Mouse (Mus musculus) Patski (cell line): Measurements from ENCODE around the gene Bmpr1b. TPM values are rescaled to one million over a fixed set of nuclear protein-coding genes. Genes with fewer than 3 reads are reported as not detected.
"Not testable (repeated sequence)": the region's sequence is repeated elsewhere in the genome, so short reads cannot be mapped to it uniquely, and the experiment has no call there.

ENCODE experiments used
- ATAC-seq: fragments of 100-300 bp; one replicate; pipeline ENCODE4 v1.8.0; 2021
- CTCF ChIA-PET: fragments of 350-600 bp; sonication (Branson Sonifier 250); formaldehyde crosslinking; loops from one replicate; lab custom pipeline; 2022; ENCODE audit warnings: inconsistent platforms; lab: Charles Lee
- POLR2A ChIA-PET: fragments of 350-600 bp; sonication (Branson Sonifier 250); formaldehyde crosslinking; loops from one replicate; lab custom pipeline; 2022; ENCODE audit warnings: antibody characterized with exemption, inconsistent platforms; lab: Charles Lee
- DNase-seq: peaks from one replicate; pipeline ENCODE4 v3.0.0-alpha.2; 2011; ENCODE audit warnings: low read depth, low spot score
- H3K27me3 ChIP-seq: fragments of 371-371 bp; one replicate; pipeline ENCODE4 v1.5.1; 2021
- CTCF ChIP-seq: fragments of 100-300 bp; IDR thresholded peaks from one replicate; pipeline ENCODE4 v1.5.1; 2021
- in situ Hi-C: fragments of 300-500 bp; cut with MboI; formaldehyde crosslinking; loops from 3 replicates; pipeline ENCODE4 v1.11.1; 2018; ENCODE audit warnings: low pct_unique_long_range_greater_than_20kb, mixed read lengths
- polyA plus RNA-seq: library from polyadenylated mRNA; unstranded; gene quantifications from one replicate; pipeline ENCODE4 v1.2.3, GENCODE M21; 2021

Gene Bmpr1b
- not detected for polyA plus RNA-seq

- ATAC-seq, result no peak
- in situ Hi-C loops, result no loop called here
- ChIA-PET POLR2A (no interaction called here), CTCF (interaction anchor here (0.6 kb wide), 1 partner anchor 10 kb away, joined by 3 read pairs; no protein-coding TSS in a partner anchor)
- no peak for DNase-seq
- no peak for TF ChIP-seq CTCF
- peaks cover 17% of the 10 kb centered on the region for H3K27me3 ChIP-seq
These were observed at the start of gene Bmpr1b for GRCm38 (mm10) chr3:142168863-142169521. Gene Bmpr1b (minus strand): TSS chr3:142169425.

DNA sequence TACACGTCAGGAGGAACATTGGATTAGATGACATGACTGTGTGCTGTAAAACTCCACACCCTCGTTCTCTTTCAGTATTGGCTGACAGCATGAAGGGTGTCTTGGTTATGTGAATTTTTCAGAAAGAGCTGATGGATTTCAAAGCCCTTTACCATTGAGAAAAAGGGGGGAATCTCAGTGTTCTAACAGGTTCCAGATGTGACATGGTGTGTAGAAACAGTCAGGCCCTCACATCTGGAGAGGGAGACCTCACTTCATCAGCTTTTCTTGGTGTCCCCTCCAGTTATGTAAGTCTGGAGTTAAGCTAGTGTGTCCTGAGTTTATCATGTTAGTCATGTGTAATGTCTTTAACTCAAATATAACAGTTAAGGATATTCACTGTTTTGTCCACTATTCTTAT lies 43.6 kb upstream of the Bmpr1b start:
- H3K27me3 ChIP-seq, result peaks cover 9% of the 10 kb centered on the region
- no peak for DNase-seq
- no peak for TF ChIP-seq CTCF
- POLR2A ChIA-PET, result no interaction called here
- in situ Hi-C loops, result no loop called here
- ATAC-seq, result no peak
- CTCF ChIA-PET, result interaction anchor here (1.1 kb wide), 1 partner anchor 13 kb away, joined by 3 read pairs; no protein-coding TSS in a partner anchor

DNA sequence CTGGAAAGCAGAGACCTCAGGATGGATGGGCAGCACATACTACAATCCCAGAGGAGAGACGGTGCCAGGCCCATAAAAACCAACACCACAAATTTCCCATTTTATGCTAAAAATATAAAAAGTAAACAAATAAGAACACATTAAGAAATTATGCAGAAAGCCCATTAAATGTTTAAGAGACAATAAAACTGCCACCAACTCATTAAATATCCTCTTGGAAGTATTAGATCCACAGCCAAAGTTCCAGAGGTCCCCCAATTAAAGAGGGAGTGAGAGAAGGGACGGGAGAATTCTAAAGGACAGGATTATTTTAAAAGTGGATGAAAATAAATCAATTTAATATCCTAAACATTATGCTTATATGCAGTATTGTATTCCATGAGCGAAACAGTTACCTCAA lies 43.0 kb upstream of the Bmpr1b start:
- ChIA-PET CTCF (interaction anchor here (1.1 kb wide), 1 partner anchor 12 kb away, joined by 3 read pairs; no protein-coding TSS in a partner anchor), POLR2A (no interaction called here)
- ATAC-seq (no peak), DNase-seq (no peak)
- in situ Hi-C loops, result no loop called here
- peaks cover 9% of the 10 kb centered on the region for H3K27me3 ChIP-seq
- TF ChIP-seq CTCF, result no peak

GRCm38 (mm10) chr3:142209981-142210380 lies 40.8 kb upstream of the Bmpr1b start:
- ChIA-PET POLR2A (interaction anchor here (0.5 kb wide), 1 partner anchor 263 kb away, joined by 3 read pairs; no protein-coding TSS in a partner anchor), CTCF (interaction anchor here (1.7 kb wide), 1 partner anchor 10 kb away, joined by 7 read pairs; no protein-coding TSS in a partner anchor)
- DNase-seq (no peak), ATAC-seq (no peak)
- in situ Hi-C loops, result loop anchor here (10.0 kb wide), 1 partner anchor 335 kb away; no protein-coding TSS in a partner anchor
- TF ChIP-seq CTCF, result no peak
- peaks cover 19% of the 10 kb centered on the region for H3K27me3 ChIP-seq

GRCm38 (mm10) chr3:142209057-142209456 lies 39.8 kb upstream of the Bmpr1b start:
- ChIA-PET CTCF (interaction anchor here (1.7 kb wide), 1 partner anchor 9 kb away, joined by 7 read pairs; no protein-coding TSS in a partner anchor), POLR2A (no interaction called here)
- no peak for DNase-seq
- peaks cover 15% of the 10 kb centered on the region for H3K27me3 ChIP-seq
- no peak for ATAC-seq
- no peak for TF ChIP-seq CTCF
- in situ Hi-C loops, result loop anchor here (10.0 kb wide), 1 partner anchor 334 kb away; no protein-coding TSS in a partner anchor

- no peak for TF ChIP-seq CTCF
- in situ Hi-C loops, result loop anchor here (10.0 kb wide), 1 partner anchor 333 kb away; no protein-coding TSS in a partner anchor
These were observed 38.3 kb upstream of the Bmpr1b start for GRCm38 (mm10) chr3:142207488-142207887.

DNA sequence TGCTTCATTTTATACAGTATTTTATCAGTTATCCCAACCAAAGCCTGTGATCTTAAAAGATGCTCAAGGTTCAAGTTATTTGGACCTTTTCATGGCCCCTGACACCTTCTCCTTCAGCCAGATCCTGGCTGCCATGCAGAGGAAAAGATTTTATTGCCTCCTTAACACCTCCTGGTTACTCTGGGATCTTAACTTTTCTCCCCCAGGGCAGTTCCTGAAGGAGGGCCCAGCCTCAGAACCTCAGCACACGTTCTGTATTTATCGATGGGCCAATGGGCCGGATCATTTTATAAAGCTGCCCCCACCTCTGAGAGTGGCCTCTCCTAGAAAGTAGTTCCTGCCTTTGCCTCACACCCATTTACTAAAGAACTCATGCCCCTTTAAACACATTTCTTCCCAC lies 37.1 kb upstream of the Bmpr1b start:
- DNase-seq (no peak), ATAC-seq (no peak)
- H3K27me3 ChIP-seq, result peaks cover 14% of the 10 kb centered on the region
- CTCF ChIA-PET, result interaction anchor here (1.2 to 1.3 kb wide), 2 partner anchors 15 to 20 kb away, joined by 3 to 4 read pairs; no protein-coding TSS in a partner anchor
- POLR2A ChIA-PET, result no interaction called here
- no peak for TF ChIP-seq CTCF
- in situ Hi-C loops, result loop anchor here (10.0 kb wide), 1 partner anchor 332 kb away; no protein-coding TSS in a partner anchor

More at GRCm38 (mm10) chr3:142207488-142207887, 38.3 kb upstream of the Bmpr1b start:
- ATAC-seq, result no peak
- POLR2A ChIA-PET, result no interaction called here
- H3K27me3 ChIP-seq, result peaks cover 14% of the 10 kb centered on the region
- CTCF ChIA-PET, result interaction anchor here (1.2 to 1.3 kb wide), 2 partner anchors 16 to 21 kb away, joined by 3 to 4 read pairs; no protein-coding TSS in a partner anchor
- no peak for DNase-seq

DNA sequence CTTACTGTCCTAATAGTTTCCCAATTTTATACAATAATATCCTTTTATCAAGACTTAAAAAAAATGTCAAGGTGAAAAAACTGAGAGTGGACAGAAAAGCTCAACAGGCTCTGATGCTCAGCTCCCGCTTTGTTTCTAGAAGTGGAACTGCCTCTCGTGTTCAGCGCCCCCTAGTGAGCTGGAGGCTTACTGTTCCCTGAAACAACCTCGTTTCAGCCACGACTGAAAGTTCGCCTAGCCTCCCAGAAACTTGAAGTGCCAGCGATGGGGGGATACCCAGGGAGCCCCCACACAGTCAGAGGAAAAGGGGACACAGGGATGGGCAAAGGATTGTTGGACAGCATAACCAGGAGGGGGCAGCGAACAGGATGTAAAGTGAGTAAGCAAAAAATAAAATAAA lies 26.9 kb upstream of the Bmpr1b start:
- POLR2A ChIA-PET, result no interaction called here
- peak; percentile 78 for TF ChIP-seq CTCF
- no peak for ATAC-seq
- no peaks in the 10 kb centered on the region for H3K27me3 ChIP-seq
- CTCF ChIA-PET, result no interaction called here
- no peak for DNase-seq
- in situ Hi-C loops, result no loop called here

DNA sequence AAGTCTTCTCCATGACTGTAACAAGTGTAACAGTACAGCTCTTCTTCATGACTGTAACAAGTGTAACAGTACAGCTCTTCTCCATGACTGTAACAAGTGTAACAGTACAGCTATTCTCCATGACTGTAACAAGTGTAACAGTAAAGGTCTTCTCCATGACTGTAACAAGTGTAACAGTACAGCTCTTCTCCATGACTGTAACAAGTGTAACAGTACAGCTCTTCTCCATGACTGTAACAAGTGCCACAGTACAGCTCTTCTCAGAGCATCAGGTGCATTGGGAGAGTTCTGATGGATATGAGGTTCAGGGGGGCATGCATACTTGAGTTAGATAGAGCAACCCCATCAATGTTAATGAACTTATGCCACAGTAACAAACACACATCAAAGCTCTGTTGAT lies 22.4 kb upstream of the Bmpr1b start:
- DNase-seq, in situ Hi-C loops, ATAC-seq, H3K27me3 ChIP-seq: not testable (repeated sequence)
- ChIA-PET POLR2A (interaction anchor here (0.6 kb wide), 1 partner anchor 954 kb away, joined by 9 read pairs; no protein-coding TSS in a partner anchor), CTCF (interaction anchor here (0.8 to 2.0 kb wide), 6 partner anchors 11 to 145 kb away, joined by 3 to 7 read pairs (median 4); no protein-coding TSS in a partner anchor)

DNA sequence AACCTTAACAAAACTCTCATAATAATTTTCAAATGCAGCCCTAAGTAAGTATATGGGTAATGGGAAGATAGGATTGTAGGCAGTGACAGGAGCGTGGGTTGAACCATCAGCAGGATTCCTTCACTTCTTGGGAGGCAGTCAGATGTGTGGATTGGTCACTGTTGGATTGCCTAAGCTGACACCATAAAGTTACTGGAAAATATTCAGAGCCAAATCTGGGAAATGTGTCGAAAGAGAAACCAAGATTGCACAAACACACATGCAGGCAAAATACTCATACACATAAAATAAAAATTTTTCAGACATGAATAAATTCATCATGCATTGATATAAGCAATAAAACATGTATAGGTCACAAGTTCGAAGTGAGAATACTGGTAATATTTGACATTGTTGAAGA lies 17.3 kb upstream of the Bmpr1b start:
- ATAC-seq, result no peak
- ChIA-PET CTCF (interaction anchor here (1.0 to 1.4 kb wide), 2 partner anchors 11 to 20 kb away, joined by 3 to 4 read pairs; no protein-coding TSS in a partner anchor), POLR2A (no interaction called here)
- H3K27me3 ChIP-seq, result no peaks in the 10 kb centered on the region
- no peak for TF ChIP-seq CTCF
- DNase-seq, result no peak
- in situ Hi-C loops, result no loop called here

DNA sequence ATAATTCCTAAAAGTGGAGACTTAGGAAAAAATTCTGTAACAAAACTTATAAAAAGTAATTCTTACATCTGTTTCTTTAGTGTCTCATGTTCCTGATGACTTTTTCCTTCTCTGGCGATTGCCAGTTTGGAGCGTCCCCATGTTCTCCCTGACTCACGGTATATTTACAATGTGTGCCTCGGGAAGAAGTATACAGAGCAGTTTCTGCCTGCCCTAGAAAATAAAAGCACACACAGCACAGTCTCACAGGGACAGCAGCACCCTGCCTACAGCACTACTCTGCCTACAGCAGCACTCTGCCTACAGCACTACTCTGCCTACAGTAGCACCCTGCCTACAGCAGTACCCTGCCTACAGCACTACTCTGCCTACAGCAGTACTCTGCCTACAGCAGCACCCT lies 4.8 kb upstream of the Bmpr1b start:
- no peak for DNase-seq
- no peak for TF ChIP-seq CTCF
- ATAC-seq, result no peak
- H3K27me3 ChIP-seq, result peaks cover 10% of the 10 kb centered on the region
- CTCF ChIA-PET, result no interaction called here
- POLR2A ChIA-PET, result no interaction called here
- in situ Hi-C loops, result no loop called here
